ENCODE assay signal across 8 mouse cellular contexts in genomic region chr4:16254544-16254943, GRCm38 (mm10).
A peak's percentile ranks its signal among the peaks of the same experiment; 100 is the strongest.
DNase-seq lines count a peak whose midpoint lies in the region; ATAC-seq and TF ChIP-seq lines count a peak whose summit lies in the region.

No protein-coding gene starts in this region.

- no peak for DNase-seq in forebrain, embryonic 10.5 days (ENCODE audit: extremely low spot score, low spot score)
- no peak for DNase-seq in liver, postnatal 0 days
- peak; percentile 44 for DNase-seq in R1 (ENCODE audit: low read depth, low spot score)
- peak; percentile 12 for DNase-seq in induced T-regulatory cell, adult 2 months (ENCODE audit: low read depth)
- DNase-seq in gastrocnemius, postnatal 36 days: no peak

- intact Hi-C loops in gastrocnemius, postnatal 36 days (cut with DNase I): no loop called here

- H3K9me3 ChIP-seq in forebrain, embryonic 15.5 days: no peaks in the 10 kb centered on the region
- no peaks in the 10 kb centered on the region for H3K9me3 ChIP-seq in forebrain, embryonic 10.5 days
- H3K9me3 ChIP-seq in liver, postnatal 0 days (ENCODE audit: low read length): no peaks in the 10 kb centered on the region
- no peaks in the 10 kb centered on the region for H3K9me3 ChIP-seq in liver, embryonic 12.5 days (replicated peaks)

- WGBS in forebrain, embryonic 15.5 days: 27% methylated on average over 4 of the region's 4 CpGs
- WGBS in forebrain, embryonic 10.5 days: 36% methylated on average over 4 of the region's 4 CpGs
- WGBS in liver, postnatal 0 days (ENCODE audit: insufficient replicate concordance): 9% methylated on average over 4 of the region's 4 CpGs
- 16% methylated on average over 4 of the region's 4 CpGs for WGBS in liver, embryonic 12.5 days (ENCODE audit: insufficient replicate concordance)

- no peaks in the 10 kb centered on the region for H3K27me3 ChIP-seq in forebrain, embryonic 15.5 days
- no peaks in the 10 kb centered on the region for H3K27me3 ChIP-seq in forebrain, embryonic 10.5 days (ENCODE audit: poor library complexity, severe bottlenecking)
- no peaks in the 10 kb centered on the region for H3K27me3 ChIP-seq in liver, postnatal 0 days (ENCODE audit: insufficient read depth, low read length)
- H3K27me3 ChIP-seq in liver, embryonic 12.5 days (replicated peaks): no peaks in the 10 kb centered on the region

- 0 out of 2 replicates have a peak, but pooled peaks have one; percentile 55 for ATAC-seq in forebrain, embryonic 15.5 days (replicated peaks)
- ATAC-seq in liver, postnatal 0 days: no peak
- ATAC-seq in liver, embryonic 12.5 days: no peak
- no peak for ATAC-seq in monocyte, adult 5-6 weeks (replicated peaks; ENCODE audit: insufficient number of reproducible peaks, low FRiP score, low TSS enrichment, poor library complexity, severe bottlenecking)

- H3K4me3 ChIP-seq in forebrain, embryonic 15.5 days: no peak overlapping the region
- no peak overlapping the region for H3K4me3 ChIP-seq in forebrain, embryonic 10.5 days
- H3K4me3 ChIP-seq in liver, postnatal 0 days (ENCODE audit: low read depth, low read length): no peak overlapping the region
- H3K4me3 ChIP-seq in liver, embryonic 12.5 days: no peak overlapping the region

- TF ChIP-seq CTCF in liver, postnatal 0 days (IDR thresholded peaks at IDR 0.05; ENCODE audit: low read depth): peak; percentile 59

- TF ChIP-seq EP300 in liver, postnatal 0 days (IDR thresholded peaks at IDR 0.05; ENCODE audit: low read depth): no peak

- H3K36me3 ChIP-seq in forebrain, embryonic 15.5 days: no peaks in the 10 kb centered on the region
- no peaks in the 10 kb centered on the region for H3K36me3 ChIP-seq in forebrain, embryonic 10.5 days (replicated peaks)
- H3K36me3 ChIP-seq in liver, postnatal 0 days (replicated peaks; ENCODE audit: insufficient read depth, low read length): no peaks in the 10 kb centered on the region
- H3K36me3 ChIP-seq in liver, embryonic 12.5 days: no peaks in the 10 kb centered on the region

- H3K9ac ChIP-seq in forebrain, embryonic 15.5 days (replicated peaks): no peak overlapping the region
- no peak overlapping the region for H3K9ac ChIP-seq in liver, postnatal 0 days (replicated peaks)
- no peak overlapping the region for H3K9ac ChIP-seq in liver, embryonic 12.5 days

- no peak overlapping the region for H3K4me2 ChIP-seq in forebrain, embryonic 15.5 days (replicated peaks)
- H3K4me2 ChIP-seq in liver, postnatal 0 days (ENCODE audit: low read depth, low read length): no peak overlapping the region
- H3K4me2 ChIP-seq in liver, embryonic 12.5 days: no peak overlapping the region

- H3K27ac ChIP-seq in forebrain, embryonic 15.5 days (replicated peaks): no peak overlapping the region
- H3K27ac ChIP-seq in forebrain, embryonic 10.5 days: no peak overlapping the region
- H3K27ac ChIP-seq in liver, postnatal 0 days (ENCODE audit: low read depth): no peak overlapping the region
- no peak overlapping the region for H3K27ac ChIP-seq in liver, embryonic 12.5 days

- H3K4me1 ChIP-seq in forebrain, embryonic 15.5 days: no peaks in the 10 kb centered on the region
- no peaks in the 10 kb centered on the region for H3K4me1 ChIP-seq in forebrain, embryonic 10.5 days
- no peaks in the 10 kb centered on the region for H3K4me1 ChIP-seq in liver, postnatal 0 days (ENCODE audit: insufficient read depth)
- no peaks in the 10 kb centered on the region for H3K4me1 ChIP-seq in liver, embryonic 12.5 days

Comparison
In these comparisons a context has a peak if more than half of its experiments do, and no peak if none do; other contexts are left out.
1. DNase-seq: peak in R1 (single experiment) and induced T-regulatory cell, adult 2 months (single experiment); none in forebrain, embryonic 10.5 days (single experiment), liver, postnatal 0 days (single experiment) and gastrocnemius, postnatal 36 days (0 of 2).